Mouse (Mus musculus) intestine, embryonic 16.5 days (tissue): ENCODE results near the gene Znhit1. TPM values are rescaled to one million over a fixed set of nuclear protein-coding genes. Genes with fewer than 3 reads are reported as not detected.
"Not testable (repeated sequence)": the region's sequence is repeated elsewhere in the genome, so short reads cannot be mapped to it uniquely, and the experiment has no call there.

Source experiments
- ATAC-seq: fragments of 200-750 bp; cut with Nextera tagmentation; 2 replicates; pipeline ENCODE4 v1.8.0; 2017; ENCODE audit warnings: moderate TSS enrichment, moderate library complexity
- H3K27ac ChIP-seq: fragments of 300-500 bp; sonication (generic); 2 replicates; pipeline ENCODE4 v1.5.1; 2014; ENCODE audit warnings: mild to moderate bottlenecking, low read length
- H3K27me3 ChIP-seq: fragments of 300-500 bp; sonication (generic); replicated peaks from 2 replicates; pipeline ENCODE4 v1.6.1; 2014; ENCODE audit warnings: low read length, control low read depth, mixed read lengths; ENCODE audit not compliant: control insufficient read depth, insufficient read depth
- H3K36me3 ChIP-seq: fragments of 300-500 bp; sonication (generic); 2 replicates; pipeline ENCODE4 v1.6.1; 2014; ENCODE audit warnings: low read length, control low read depth; ENCODE audit not compliant: control insufficient read depth, insufficient read depth
- H3K4me1 ChIP-seq: fragments of 300-500 bp; sonication (generic); 2 replicates; pipeline ENCODE4 v1.6.1; 2014; ENCODE audit warnings: low read length, control low read depth, mixed read lengths; ENCODE audit not compliant: control insufficient read depth, insufficient read depth
- H3K4me2 ChIP-seq: fragments of 300-500 bp; sonication (generic); 2 replicates; pipeline ENCODE4 v1.6.1; 2014; ENCODE audit warnings: low read depth, low read length, control low read depth
- H3K4me3 ChIP-seq: fragments of 300-500 bp; sonication (generic); 2 replicates; pipeline ENCODE4 v1.5.1; 2014; ENCODE audit warnings: mild to moderate bottlenecking, low read length
- H3K9ac ChIP-seq: fragments of 300-500 bp; sonication (generic); 2 replicates; pipeline ENCODE4 v1.6.1; 2014; ENCODE audit warnings: low read depth, low read length
- H3K9me3 ChIP-seq: fragments of 300-500 bp; sonication (generic); 2 replicates; pipeline ENCODE4 v1.6.1; 2016; ENCODE audit warnings: low read length, control low read depth; ENCODE audit not compliant: control insufficient read depth
- WGBS: fragments of 180-500 bp; shearing (Covaris S2); extraction: QIAGEN DNeasy Blood & Tissue Kit; methylation state at CpG from one replicate; pipeline ENCODE4 v1.1.7; 2014; 5-methylcytosine and 5-hydroxymethylcytosine counted together
- polyA plus RNA-seq: library from polyadenylated mRNA; unstranded; fragments of >200 nt; fragmentation: Nextera tagmentation; extraction: Ambion mirVana; gene quantifications from 2 replicates; pipeline ENCODE4 v1.2.1, GENCODE M21; 2015

The Znhit1 gene
- polyA plus RNA-seq, 1 experiment from 2014 or later, result 114 TPM

DNA sequence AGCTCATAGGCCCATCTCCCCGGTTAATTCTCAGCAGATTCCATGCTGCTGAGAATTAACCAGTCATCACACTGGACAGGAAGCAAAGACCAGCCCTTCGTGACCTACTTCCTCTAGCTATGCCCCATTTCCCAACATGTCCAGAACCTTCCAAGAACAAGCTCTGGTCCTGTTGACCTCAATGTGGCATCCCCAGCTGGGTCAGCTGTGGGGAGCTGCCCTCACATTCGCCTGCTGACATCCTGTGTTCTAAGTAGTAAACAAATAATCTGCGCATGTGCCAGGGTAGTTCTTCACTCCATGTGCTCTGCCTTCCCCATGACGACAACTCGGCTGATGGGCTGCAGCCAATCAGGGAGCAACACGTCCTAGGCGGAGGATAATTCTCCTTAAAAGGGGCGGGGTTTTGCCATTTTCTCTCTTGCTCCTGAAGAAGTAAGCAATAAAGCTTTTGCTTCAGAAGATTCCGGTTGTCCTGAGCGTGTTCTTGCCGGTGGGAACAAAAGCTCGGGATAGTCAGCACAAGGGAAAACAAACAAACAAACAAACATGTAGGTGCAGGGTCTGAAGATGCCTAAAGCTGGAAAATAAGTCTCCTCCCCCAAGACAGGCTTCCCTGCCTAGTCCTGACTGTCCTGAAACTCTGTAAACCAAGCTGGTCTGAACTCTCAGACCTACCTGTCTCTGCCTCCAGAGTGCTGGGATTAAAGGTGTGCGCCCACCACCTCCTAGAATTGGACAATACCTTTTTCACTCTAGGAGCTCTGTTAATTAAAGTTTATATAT, 38.1 kb downstream of the Znhit1 start:
- H3K4me2 ChIP-seq, H3K9ac ChIP-seq, H3K4me1 ChIP-seq, H3K9me3 ChIP-seq, H3K27ac ChIP-seq, H3K27me3 ChIP-seq, ATAC-seq, H3K36me3 ChIP-seq, H3K4me3 ChIP-seq: not testable (repeated sequence)
- WGBS, result 79% methylated on average over 14 of the region's 14 CpGs

DNA sequence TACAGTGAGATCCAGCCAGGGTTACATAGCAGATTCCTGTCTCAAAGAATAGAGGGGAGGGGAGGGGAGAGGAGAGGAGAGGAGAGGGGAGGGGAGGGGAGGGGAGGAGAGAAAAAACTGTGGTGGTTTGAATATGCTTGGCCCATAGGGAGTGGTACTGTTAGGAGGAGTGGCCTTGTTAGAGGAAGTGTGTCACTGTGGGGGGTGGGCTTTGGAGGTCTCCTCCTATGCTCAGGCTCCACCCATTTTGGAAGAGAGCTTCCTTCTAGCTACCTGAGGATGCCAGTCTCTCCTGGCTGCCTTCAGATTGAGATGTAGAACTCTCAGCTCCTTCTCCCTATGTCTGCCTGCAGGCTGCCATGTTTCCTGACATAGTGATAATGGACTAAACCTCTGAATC, 39.9 kb downstream of the Znhit1 start:
- H3K4me3 ChIP-seq, result no peak overlapping the region
- H3K9me3 ChIP-seq, result no peaks in the 10 kb centered on the region

DNA sequence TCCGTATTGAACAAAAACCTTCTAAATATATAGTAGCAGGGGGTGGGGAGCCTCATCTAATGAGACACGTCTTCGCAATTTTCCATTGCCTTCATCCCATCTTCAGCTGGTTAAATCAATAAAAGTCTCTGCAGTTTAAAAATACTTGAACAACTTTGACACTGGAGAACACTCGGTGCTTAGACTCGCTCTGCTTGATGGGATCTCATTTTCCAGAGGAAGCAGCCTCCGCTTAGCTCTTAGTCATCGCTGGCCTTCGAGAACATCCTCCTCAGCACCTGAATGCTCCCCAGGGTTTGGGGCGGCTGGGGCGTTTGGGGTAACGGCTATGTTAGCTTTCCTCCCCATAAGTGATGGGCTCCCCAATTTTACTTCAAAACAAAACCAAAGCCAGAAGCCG, 42.7 kb downstream of the Znhit1 start:
- Histone ChIP-seq H3K27ac (no peak overlapping the region), H3K9ac (no peak overlapping the region), H3K4me2 (no peak overlapping the region), H3K4me3 (no peak overlapping the region), H3K36me3 (no peaks in the 10 kb centered on the region), H3K27me3 (no peaks in the 10 kb centered on the region), H3K9me3 (no peaks in the 10 kb centered on the region), H3K4me1 (no peaks in the 10 kb centered on the region)
- 77% methylated on average over 12 of the region's 12 CpGs for WGBS
- no peak for ATAC-seq

More for the DNA sequence above, 39.9 kb downstream of the Znhit1 start:
- Histone ChIP-seq H3K9ac (no peak overlapping the region), H3K4me1 (no peaks in the 10 kb centered on the region), H3K27me3 (no peaks in the 10 kb centered on the region), H3K4me2 (no peak overlapping the region), H3K27ac (no peak overlapping the region), H3K36me3 (no peaks in the 10 kb centered on the region)
- no peak for ATAC-seq

DNA sequence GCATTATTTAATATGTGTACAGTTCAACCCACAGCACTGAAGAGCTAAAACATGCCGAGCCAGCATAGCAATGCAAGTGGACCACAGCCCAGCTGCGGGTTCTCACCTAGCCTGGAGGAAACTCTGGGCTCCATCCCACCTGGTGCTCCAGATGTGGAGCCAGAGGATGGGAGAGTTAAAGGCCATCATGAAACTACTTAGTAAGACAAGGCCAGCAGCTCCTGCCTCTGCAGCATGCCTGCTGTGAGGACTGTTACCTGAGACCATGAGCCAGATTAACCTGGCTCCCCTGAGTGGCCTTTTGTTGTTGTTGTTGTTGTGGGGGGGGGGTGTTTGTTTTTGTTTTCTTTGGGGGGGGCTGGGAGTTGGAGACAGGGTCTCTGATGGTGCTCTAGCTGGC, 44.4 kb downstream of the Znhit1 start:
- Histone ChIP-seq H3K4me2 (no peak overlapping the region), H3K9ac (no peak overlapping the region), H3K4me1 (no peaks in the 10 kb centered on the region), H3K36me3 (no peaks in the 10 kb centered on the region), H3K4me3 (no peak overlapping the region), H3K9me3 (no peaks in the 10 kb centered on the region), H3K27ac (no peak overlapping the region), H3K27me3 (no peaks in the 10 kb centered on the region)
- 77% methylated on average over 2 of the region's 2 CpGs for WGBS
- no peak for ATAC-seq

DNA sequence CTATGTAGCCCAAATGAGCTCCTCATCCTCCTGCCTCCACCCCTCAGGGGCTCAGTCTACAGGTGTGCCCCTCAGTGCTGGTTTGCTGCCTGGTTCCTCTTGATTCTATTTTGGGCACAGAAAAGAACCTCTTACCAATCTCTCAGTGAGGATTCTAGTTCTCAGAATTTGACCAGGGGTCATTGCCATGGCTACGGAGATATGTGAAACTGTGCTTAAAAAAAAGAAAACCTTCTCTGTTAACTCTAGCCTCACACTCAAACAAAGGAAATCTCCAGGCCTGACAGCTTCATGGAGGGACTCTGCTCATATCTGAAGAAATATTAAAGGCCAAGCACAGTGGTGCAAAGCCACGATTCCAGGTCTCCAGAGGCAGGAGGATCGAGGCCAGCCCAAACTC, 45.0 kb downstream of the Znhit1 start:
- H3K4me2 ChIP-seq, result no peak overlapping the region
- H3K27me3 ChIP-seq, result no peaks in the 10 kb centered on the region
- H3K36me3 ChIP-seq, result no peaks in the 10 kb centered on the region
- 71% methylated on average over 3 of the region's 3 CpGs for WGBS
- no peak overlapping the region for H3K4me3 ChIP-seq
- no peak overlapping the region for H3K9ac ChIP-seq
- H3K9me3 ChIP-seq, result no peaks in the 10 kb centered on the region
- no peaks in the 10 kb centered on the region for H3K4me1 ChIP-seq
- no peak overlapping the region for H3K27ac ChIP-seq
- ATAC-seq, result no peak

DNA sequence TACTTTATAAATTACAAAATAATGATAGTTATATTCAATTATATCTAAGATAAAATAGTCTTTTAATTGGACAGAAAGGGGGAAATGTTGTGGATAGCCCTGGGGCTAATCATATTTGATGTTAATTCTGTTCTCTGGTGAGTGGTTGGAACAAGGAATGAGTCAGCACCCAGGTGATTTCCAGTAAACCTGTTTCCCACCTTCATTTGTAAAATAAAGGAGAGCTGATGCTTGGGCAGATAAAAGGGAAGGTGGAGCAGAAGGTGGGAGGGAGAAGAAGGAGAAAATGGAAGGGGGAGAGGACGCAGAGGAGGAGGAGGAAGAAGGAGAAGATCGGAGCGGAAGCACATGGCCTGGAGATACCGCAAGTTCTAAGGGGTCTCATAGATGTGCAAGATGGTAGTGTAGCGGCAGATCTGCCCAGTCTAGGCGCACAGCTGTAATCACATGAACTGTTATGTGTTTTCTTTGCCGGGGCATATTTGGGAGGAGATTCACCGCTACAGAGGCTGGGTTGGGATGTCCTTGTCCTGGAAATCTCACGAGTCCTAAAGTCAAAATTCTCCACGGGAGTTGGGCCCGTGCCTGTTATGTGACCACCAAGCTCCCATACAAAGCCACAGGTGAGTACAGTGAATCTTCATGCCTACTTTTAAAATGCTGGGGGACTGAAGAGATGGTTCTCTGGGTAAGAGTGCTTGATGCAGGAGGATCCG, 46.8 kb downstream of the Znhit1 start:
- Histone ChIP-seq H3K4me1 (no peaks in the 10 kb centered on the region), H3K27ac (no peak overlapping the region), H3K4me3 (no peak overlapping the region), H3K9ac (no peak overlapping the region), H3K27me3 (no peaks in the 10 kb centered on the region), H3K9me3 (no peaks in the 10 kb centered on the region), H3K4me2 (no peak overlapping the region), H3K36me3 (no peaks in the 10 kb centered on the region)
- no peak for ATAC-seq
- WGBS, result 88% methylated on average over 12 of the region's 12 CpGs

DNA sequence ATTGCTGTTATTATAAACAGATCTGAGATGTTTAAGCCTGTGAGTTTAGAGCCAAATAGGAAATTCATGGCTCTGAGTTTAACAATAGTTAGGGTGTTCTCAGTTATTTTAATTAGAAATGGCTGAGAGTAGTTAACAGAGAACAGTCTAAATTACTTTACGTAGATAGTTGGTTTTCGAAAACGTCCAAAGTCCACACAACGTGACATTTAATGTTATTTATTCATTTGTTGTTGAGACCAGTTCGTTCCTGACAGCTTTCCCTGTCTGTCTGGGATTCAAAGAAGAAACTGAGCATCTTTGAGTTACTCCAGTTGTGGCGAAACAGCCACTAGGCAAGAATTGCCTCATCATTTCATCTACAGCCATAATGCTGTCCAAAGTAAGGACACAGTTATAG, 47.8 kb downstream of the Znhit1 start:
- H3K9me3 ChIP-seq, H3K4me2 ChIP-seq, H3K9ac ChIP-seq, H3K4me1 ChIP-seq, H3K36me3 ChIP-seq, H3K27me3 ChIP-seq, ATAC-seq, H3K4me3 ChIP-seq, H3K27ac ChIP-seq: not testable (repeated sequence)
- WGBS, result 76% methylated on average over 6 of the region's 6 CpGs

DNA sequence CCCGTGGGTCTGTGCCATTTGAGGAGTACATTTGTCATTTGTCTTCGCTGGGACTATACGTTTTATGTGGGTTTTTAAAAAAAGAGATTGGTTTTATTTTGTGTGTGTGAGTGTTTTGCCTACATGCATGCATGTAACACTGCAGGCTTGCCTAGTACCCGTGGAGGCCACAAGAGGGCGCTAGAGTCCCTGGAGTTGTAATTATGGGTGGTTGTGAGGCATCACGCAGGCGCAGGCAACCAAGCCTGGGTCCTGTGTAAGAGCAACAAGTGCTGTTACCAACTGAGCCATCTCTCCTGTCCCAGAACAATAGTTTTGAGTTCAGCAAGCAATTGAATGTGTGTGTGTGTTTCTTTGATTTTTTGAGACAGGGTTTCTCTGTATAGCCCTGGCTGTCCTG, 48.5 kb downstream of the Znhit1 start:
- Histone ChIP-seq H3K4me2 (no peak overlapping the region), H3K4me1 (no peaks in the 10 kb centered on the region), H3K36me3 (no peaks in the 10 kb centered on the region), H3K9ac (no peak overlapping the region), H3K9me3 (no peaks in the 10 kb centered on the region), H3K27ac (no peak overlapping the region), H3K27me3 (no peaks in the 10 kb centered on the region), H3K4me3 (no peak overlapping the region)
- ATAC-seq, result no peak
- WGBS, result 67% methylated on average over 7 of the region's 7 CpGs

DNA sequence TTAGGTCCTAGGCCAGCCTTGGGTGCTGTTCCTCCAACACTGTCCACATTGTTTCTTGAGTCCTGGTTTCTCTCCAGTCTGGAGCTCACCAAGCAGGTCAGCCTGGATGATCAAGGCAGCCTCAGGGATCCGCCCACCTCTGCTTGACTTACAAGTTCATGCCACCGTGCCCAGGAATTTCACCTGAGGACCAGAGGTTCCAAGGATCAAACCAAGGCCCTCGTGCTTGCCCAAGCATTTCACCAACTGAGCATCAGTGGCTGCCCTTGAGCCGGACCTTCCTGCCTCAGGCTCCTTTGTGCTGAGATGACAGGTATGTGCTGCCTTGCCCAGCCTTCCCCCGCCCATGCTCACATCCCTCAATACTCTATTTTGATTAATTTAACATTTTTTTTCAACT, 50.2 kb downstream of the Znhit1 start:
- 86% methylated on average over 5 of the region's 5 CpGs for WGBS
- no peak for ATAC-seq
- no peaks in the 10 kb centered on the region for H3K27me3 ChIP-seq
- H3K4me3 ChIP-seq, result no peak overlapping the region
- H3K4me1 ChIP-seq, result no peaks in the 10 kb centered on the region
- no peak overlapping the region for H3K9ac ChIP-seq
- no peak overlapping the region for H3K27ac ChIP-seq
- no peaks in the 10 kb centered on the region for H3K36me3 ChIP-seq
- no peaks in the 10 kb centered on the region for H3K9me3 ChIP-seq
- H3K4me2 ChIP-seq, result no peak overlapping the region
